Mouse (Mus musculus): ENCODE measurements around the gene Cntnap2.

Cntnap2 gene

GRCm38 (mm10) chr6:45945144-45945985, 886.2 kb downstream of the Cntnap2 start:
- DNase-seq = no peak

DNA sequence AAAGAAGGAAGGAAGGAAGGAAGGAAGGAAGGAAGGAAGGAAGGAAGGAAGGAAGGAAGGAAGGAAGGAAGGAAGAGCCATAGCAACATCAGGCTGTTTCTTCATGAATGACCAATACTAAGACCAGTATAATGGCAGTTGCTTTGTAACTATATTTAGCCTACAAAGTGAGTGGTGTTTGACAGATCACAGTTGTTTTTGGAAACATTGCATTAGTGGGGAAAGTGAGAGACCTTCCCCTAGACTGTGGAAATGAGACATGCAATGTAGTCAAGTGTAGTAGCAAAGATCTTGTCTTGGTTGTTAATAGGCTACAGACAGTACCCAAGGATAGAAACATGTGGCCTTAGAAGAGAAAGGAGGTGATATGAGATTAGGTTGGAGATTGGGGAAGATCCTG, 895.6 kb downstream of the Cntnap2 start:
- DNase-seq = no peak

- no peak for DNase-seq
Observed at GRCm38 (mm10) chr6:45964494-45964893, 905.3 kb downstream of the Cntnap2 start.

DNA sequence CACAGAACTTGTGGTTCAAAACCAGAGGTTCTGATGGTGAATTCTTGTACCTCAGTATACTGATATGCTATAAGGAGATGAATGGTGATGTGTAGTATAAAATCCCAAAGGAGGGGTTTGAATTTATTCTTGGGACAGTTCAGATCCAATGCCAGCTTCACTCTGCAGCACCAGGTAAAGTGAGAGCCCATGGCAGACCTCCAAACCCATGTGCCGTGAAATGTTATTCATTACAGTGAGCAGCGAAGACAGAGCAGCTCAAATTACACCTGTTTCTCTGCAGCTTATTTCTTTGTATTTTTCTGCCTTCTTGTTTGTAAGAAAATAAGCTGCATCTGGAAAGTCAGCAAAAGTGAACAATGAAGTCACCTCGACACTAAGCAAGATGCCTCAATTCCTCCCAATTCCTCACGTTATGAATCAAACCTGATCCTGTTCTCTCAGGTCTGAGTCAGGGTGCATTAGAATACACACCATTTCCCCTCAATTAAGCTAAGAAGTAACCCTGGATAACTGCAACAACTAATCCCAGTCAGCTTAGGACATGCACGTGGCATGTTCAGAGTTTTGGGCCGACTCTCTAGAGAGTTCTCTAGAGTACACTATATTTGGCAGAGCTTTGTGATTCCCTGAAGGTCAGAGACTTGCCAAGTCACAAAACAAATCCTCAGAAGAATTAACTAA, 915.5 kb downstream of the Cntnap2 start:
- no peak for DNase-seq

DNA sequence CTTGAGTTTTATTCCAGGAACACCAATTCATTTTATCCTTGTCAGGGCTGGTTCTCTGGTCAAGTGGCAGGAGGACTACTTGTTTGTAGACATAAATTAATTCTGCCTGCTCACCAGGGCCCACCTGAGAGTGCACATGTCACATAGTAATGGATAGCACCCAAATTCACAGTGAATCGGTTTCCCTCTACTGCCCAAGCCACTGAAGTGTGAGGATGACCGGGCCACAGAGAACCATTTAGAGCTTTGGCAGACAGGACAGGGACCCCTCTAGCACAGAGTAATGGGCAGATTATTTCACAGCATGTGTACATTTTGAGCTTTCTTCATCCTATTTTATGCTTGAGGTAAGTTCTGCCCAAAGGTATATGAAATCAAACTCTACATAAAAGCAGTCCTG, 920.0 kb downstream of the Cntnap2 start:
- no peak for DNase-seq

DNA sequence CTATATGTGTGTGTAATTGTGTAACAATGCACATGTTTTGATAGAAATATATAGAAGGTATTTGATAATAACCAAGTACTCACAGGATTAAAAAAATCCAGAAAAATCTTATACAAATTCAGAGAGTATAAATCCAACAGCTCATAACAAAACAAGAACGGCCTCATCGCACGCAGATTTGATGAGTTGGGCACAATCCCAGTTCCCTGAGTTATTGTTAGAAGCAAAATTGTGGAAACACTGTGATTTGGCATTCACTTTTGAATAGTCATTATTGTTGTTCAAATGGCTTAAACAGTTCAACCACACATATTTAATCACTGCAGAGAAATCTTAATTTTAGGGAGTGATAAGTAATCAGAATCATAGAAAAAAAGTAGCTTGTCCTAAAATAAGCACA, 928.9 kb downstream of the Cntnap2 start:
- DNase-seq = no peak

- DNase-seq = no peak
Observed at GRCm38 (mm10) chr6:45991086-45991485, 931.9 kb downstream of the Cntnap2 start.

DNA sequence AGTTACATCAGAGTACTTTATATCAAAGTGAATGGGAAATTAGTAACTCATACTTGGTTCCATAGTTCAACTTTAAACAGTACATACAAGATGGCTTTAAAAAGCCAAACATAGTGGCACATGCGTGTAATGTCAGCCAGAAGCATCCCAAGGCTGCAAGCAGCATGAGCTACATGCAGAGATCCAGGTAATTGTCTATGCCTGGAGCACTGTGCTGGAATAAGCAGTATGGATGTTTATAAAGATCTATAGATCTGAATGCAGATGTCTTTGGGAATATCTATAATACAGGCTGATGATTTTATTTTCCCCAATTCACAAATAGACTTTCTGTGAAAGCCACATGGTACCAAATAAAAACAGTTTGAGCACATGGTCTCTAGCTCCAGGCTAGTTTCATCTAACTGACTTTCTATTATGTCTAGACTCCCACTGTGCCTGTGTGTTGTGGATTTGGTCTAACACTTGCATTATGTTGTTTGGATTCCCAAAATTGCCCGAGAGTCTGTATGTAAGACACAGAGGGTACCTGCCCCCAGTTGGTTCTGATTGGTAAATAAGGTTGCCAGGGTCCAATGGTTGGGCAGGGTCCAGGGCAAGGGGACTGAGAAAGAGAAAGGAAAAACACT, 963.5 kb downstream of the Cntnap2 start:
- DNase-seq = no peak

GRCm38 (mm10) chr6:46031821-46032594, 972.9 kb downstream of the Cntnap2 start:
- DNase-seq = no peak

- DNase-seq = no peak
Observed at GRCm38 (mm10) chr6:46033108-46033507, 974.0 kb downstream of the Cntnap2 start.

DNA sequence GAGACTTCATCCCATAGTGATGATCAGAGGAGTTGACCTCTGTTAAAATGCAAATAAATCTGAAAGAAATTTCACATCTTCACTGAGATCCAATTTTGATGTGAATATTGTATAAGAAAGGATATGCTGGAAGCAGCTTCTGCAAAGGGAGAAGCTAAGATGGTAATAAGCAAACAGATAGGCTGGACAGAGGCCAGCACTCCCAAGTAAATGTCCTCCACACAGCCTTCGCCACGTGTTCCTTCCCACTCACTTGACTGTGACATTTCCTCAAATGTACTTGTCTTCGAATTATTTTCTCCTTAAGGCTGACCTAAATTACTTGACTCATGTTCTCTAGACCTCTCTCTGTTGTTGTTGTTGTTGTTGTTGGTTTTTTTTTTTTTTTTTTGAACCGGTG, 981.5 kb downstream of the Cntnap2 start:
- no peak for DNase-seq

GRCm38 (mm10) chr6:46080236-46080635, 1021.1 kb downstream of the Cntnap2 start:
- DNase-seq = no peak

- no peak for DNase-seq
Observed at GRCm38 (mm10) chr6:46081432-46081831, 1022.3 kb downstream of the Cntnap2 start.

- no peak for DNase-seq
Observed at GRCm38 (mm10) chr6:46143189-46143841, 1084.2 kb downstream of the Cntnap2 start.

DNA sequence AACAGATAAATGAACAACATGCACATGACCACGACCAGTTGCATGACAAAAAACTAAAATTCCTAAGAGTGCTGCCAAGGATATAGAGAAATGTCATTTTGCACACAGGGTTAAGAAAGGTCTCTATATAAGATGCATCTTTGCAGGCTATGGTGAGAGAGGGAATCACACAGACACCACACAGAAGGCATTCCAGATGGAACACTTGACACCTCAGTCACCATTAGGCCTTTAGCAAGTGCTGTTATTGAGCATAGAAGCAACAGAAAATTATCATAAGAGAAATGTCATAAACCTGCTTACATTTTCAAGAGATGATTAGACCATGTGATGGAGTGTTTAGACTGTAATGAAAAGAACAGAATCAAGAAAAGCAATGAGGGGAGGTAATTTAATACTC, 1107.7 kb downstream of the Cntnap2 start:
- DNase-seq = no peak

DNA sequence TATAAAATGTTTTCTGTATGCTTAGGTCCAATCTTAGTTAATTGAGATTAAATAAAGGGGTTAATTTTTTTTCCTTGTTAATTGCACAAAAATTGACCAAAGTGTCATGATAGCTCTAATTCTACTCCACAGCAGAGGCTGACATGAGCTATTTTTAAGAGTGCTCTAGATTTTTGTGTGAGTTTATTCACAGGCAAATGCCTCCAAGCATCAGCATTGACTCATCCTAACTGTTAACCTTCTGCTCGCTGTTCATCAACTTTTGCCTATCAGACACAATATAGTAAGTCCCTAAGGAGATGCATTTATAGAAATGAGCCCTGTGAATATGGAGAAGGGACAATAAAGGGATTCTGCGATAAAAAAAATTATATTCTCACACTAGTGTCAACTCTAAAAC, 1138.1 kb downstream of the Cntnap2 start:
- DNase-seq = no peak

DNA sequence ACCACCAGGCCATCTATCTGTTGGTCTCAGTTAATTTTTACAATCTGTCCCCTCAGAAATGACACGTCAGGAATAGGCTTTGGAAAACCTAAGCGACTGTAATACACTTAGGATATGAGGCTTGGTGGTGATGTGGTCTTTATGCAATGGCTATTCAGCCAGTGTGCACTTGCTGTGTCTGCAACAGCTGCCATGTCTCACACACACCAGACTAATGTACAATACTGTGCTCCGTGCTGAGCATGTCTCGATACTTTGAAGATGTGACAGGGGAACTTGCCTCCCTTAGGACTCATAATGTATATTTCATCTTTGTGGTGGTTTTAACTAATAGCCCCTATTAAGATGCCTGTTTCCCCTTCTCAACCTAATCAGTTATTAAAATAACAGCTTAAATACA, 1142.7 kb downstream of the Cntnap2 start:
- peak; percentile 10 to 27 for DNase-seq

DNA sequence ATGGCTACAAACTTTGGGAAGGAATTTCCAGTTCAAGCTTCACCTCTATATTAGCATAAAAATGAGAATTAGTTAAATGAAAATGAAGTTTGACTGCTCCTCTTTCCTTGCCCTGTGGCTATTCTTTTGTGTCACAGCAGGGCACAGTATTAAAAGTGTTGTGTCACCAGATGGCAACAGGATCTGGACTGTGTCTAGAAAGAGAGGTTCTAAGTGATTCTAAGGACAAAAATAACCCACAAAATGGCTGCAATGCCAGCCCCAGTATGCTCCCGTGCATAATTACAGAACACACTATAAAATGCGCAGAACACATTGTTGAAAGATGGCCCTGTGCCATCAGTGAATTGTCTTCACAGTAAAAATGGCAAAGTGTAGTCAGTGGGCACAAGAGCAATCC, 1146.4 kb downstream of the Cntnap2 start:
- no peak for DNase-seq

GRCm38 (mm10) chr6:46232889-46233288, 1173.7 kb downstream of the Cntnap2 start:
- no peak for DNase-seq

- no peak for DNase-seq
Observed at GRCm38 (mm10) chr6:46240349-46240748, 1181.2 kb downstream of the Cntnap2 start.

GRCm38 (mm10) chr6:46263171-46263570, 1204.0 kb downstream of the Cntnap2 start:
- no peak for DNase-seq

- no peak for DNase-seq
Observed at GRCm38 (mm10) chr6:46346946-46347345, 1287.8 kb downstream of the Cntnap2 start.

GRCm38 (mm10) chr6:46361091-46361490, 1301.9 kb downstream of the Cntnap2 start:
- no peak for DNase-seq
